Mouse (Mus musculus): ENCODE data around the gene Itgal. TPM values are rescaled to one million over a fixed set of nuclear protein-coding genes. Genes with fewer than 3 reads are reported as not detected.

Itgal gene
- total RNA-seq, 1 experiment: 2.2 TPM

- in situ Hi-C loops (cut with MboI; ENCODE audit: low sequenced_read_pairs in 2 of 2, unreplicated experiment in 2 of 2): no loop called here
- Histone ChIP-seq H3K4me1 (ENCODE audit: control insufficient read depth in 2 of 2, insufficient read depth in 2 of 2, low read length in 2 of 2, poor library complexity in 1 of 2) (peaks cover 0 to 10% of the 10 kb centered on the region in 2 experiments; a peak in 2 of 4 replicates), H3K27ac (ENCODE audit: insufficient read depth, low read depth, low read length, poor library complexity, severe bottlenecking) (peak within 1 kb of the TSS; percentile 56; the same call in 1 of the 2 replicates), H3K9ac (ENCODE audit: insufficient read depth, low read depth, low read length, poor library complexity, severe bottlenecking) (peak within 1 kb of the TSS; percentile 96), H3K4me3 (ENCODE audit: insufficient read depth in 1 of 2, low read depth in 1 of 2, low read length in 2 of 2, poor library complexity in 1 of 2, severe bottlenecking in 1 of 2) (peak within 1 kb of the TSS; percentile 86 to 93), H3K9me3 (ENCODE audit: control insufficient read depth, insufficient read depth, low read depth, low read length) (no peaks in the 10 kb centered on the region), H3K36me3 (ENCODE audit: control insufficient read depth, insufficient read depth, low read length, poor library complexity, severe bottlenecking) (peaks cover 11% of the 10 kb centered on the region)
- TF ChIP-seq CHD2 (IDR thresholded peaks at IDR 0.05; ENCODE audit: low read depth, low read length) (peak; percentile 90), ZC3H11A (IDR thresholded peaks at IDR 0.05; ENCODE audit: borderline replicate concordance, low read depth, low read length) (no peak), HCFC1 (IDR thresholded peaks at IDR 0.05; ENCODE audit: borderline replicate concordance, insufficient read depth, low read length) (peak; percentile 67; the same call in 1 of the 2 replicates), ZNF384 (IDR thresholded peaks at IDR 0.05; ENCODE audit: low read depth, low read length) (no peak), MAFK (IDR thresholded peaks at IDR 0.05; ENCODE audit: insufficient read depth, low read depth, low read length) (no peak)
- DNase-seq (ENCODE audit: low read depth, low spot score): peak; percentile 90
Observed at GRCm38 (mm10) chr7:127273925-127274789, 21.9 kb upstream of the Itgal start, which contains the start of gene Sephs2. Sephs2 (minus strand) TSS chr7:127274055.

DNA sequence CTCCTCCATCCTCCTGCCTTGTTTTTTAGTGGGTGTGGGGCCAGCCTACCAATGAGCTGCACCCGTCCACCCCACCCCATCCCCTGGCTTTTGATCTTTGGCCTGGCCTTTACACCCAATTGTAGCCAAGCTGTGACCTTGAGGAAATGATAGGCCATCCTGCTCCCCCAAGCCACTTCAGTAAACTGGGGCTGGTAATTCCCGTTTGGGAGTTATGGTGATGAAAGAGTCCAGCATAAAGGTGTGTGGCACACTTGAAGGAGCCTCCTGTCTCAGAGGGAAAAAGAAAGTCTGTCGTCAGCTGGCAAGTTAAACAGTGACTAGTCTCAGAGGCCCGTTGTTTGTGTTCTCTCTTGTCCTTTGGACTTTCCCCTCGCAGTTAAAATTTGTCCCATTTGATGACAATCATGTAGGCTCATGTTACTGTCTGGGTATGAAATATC is 19.5 kb upstream of the Itgal start:
- in situ Hi-C loops (cut with MboI; ENCODE audit: low sequenced_read_pairs in 2 of 2, unreplicated experiment in 2 of 2): no loop called here
- Histone ChIP-seq H3K4me3 (ENCODE audit: insufficient read depth in 1 of 2, low read depth in 1 of 2, low read length in 2 of 2, poor library complexity in 1 of 2, severe bottlenecking in 1 of 2) (no peak overlapping the region), H3K36me3 (ENCODE audit: control insufficient read depth, insufficient read depth, low read length, poor library complexity, severe bottlenecking) (peaks cover 7% of the 10 kb centered on the region; the same call in 1 of the 2 replicates), H3K9me3 (ENCODE audit: control insufficient read depth, insufficient read depth, low read depth, low read length) (no peaks in the 10 kb centered on the region), H3K27ac (ENCODE audit: insufficient read depth, low read depth, low read length, poor library complexity, severe bottlenecking) (no peak overlapping the region), H3K9ac (ENCODE audit: insufficient read depth, low read depth, low read length, poor library complexity, severe bottlenecking) (no peak overlapping the region), H3K4me1 (ENCODE audit: control insufficient read depth in 2 of 2, insufficient read depth in 2 of 2, low read length in 2 of 2, poor library complexity in 1 of 2) (peaks cover 0 to 14% of the 10 kb centered on the region in 2 experiments; a peak in 3 of 4 replicates)
- DNase-seq (ENCODE audit: low read depth, low spot score): no peak
- TF ChIP-seq CHD2 (IDR thresholded peaks at IDR 0.05; ENCODE audit: low read depth, low read length) (no peak), MAFK (IDR thresholded peaks at IDR 0.05; ENCODE audit: insufficient read depth, low read depth, low read length) (no peak), ZC3H11A (IDR thresholded peaks at IDR 0.05; ENCODE audit: borderline replicate concordance, low read depth, low read length) (no peak), HCFC1 (IDR thresholded peaks at IDR 0.05; ENCODE audit: borderline replicate concordance, insufficient read depth, low read length) (no peak), ZNF384 (IDR thresholded peaks at IDR 0.05; ENCODE audit: low read depth, low read length) (no peak)

DNA sequence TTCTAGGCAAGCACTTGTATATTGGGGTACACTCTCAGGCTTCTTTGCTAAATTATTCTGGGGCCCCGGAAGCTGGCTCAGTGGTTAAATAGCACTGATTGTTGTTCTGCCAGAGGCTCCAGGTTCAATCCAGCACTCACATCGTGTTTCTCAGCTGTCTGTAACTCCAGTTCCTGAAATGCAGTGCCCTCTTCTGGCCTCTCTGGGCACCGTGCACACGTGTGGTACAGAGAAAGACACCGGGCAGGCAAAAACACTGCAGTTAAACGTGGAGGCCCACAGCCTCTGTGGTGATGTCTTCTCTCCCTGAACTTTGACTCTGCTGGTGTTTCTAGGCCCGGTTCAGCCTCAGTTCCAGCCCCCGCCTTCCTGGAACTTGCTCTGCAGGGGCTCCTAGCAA is 17.7 kb upstream of the Itgal start:
- DNase-seq (ENCODE audit: low read depth, low spot score): no peak
- H3K9me3 ChIP-seq (ENCODE audit: control insufficient read depth, insufficient read depth, low read depth, low read length): no peaks in the 10 kb centered on the region
- no peak overlapping the region for H3K4me3 ChIP-seq (ENCODE audit: insufficient read depth in 1 of 2, low read depth in 1 of 2, low read length in 2 of 2, poor library complexity in 1 of 2, severe bottlenecking in 1 of 2)
- 0 out of 2 replicates have a peak, but pooled peaks have one; percentile 1 for TF ChIP-seq ZC3H11A (IDR thresholded peaks at IDR 0.05; ENCODE audit: borderline replicate concordance, low read depth, low read length)
- TF ChIP-seq MAFK (IDR thresholded peaks at IDR 0.05; ENCODE audit: insufficient read depth, low read depth, low read length): no peak
- peaks cover 0 to 14% of the 10 kb centered on the region in 2 experiments; a peak in 3 of 4 replicates for H3K4me1 ChIP-seq (ENCODE audit: control insufficient read depth in 2 of 2, insufficient read depth in 2 of 2, low read length in 2 of 2, poor library complexity in 1 of 2)
- H3K9ac ChIP-seq (ENCODE audit: insufficient read depth, low read depth, low read length, poor library complexity, severe bottlenecking): peak overlapping the region; percentile 36
- no peaks in the 10 kb centered on the region for H3K36me3 ChIP-seq (ENCODE audit: control insufficient read depth, insufficient read depth, low read length, poor library complexity, severe bottlenecking)
- in situ Hi-C loops (cut with MboI; ENCODE audit: low sequenced_read_pairs in 2 of 2, unreplicated experiment in 2 of 2): no loop called here
- H3K27ac ChIP-seq (ENCODE audit: insufficient read depth, low read depth, low read length, poor library complexity, severe bottlenecking): no peak overlapping the region

- peaks cover 0 to 14% of the 10 kb centered on the region in 2 experiments for H3K4me1 ChIP-seq (ENCODE audit: control insufficient read depth in 2 of 2, insufficient read depth in 2 of 2, low read length in 2 of 2, poor library complexity in 1 of 2)
- H3K9ac ChIP-seq (ENCODE audit: insufficient read depth, low read depth, low read length, poor library complexity, severe bottlenecking): no peak overlapping the region
- in situ Hi-C loops (cut with MboI; ENCODE audit: low sequenced_read_pairs in 2 of 2, unreplicated experiment in 2 of 2): no loop called here
- H3K27ac ChIP-seq (ENCODE audit: insufficient read depth, low read depth, low read length, poor library complexity, severe bottlenecking): no peak overlapping the region
- H3K9me3 ChIP-seq (ENCODE audit: control insufficient read depth, insufficient read depth, low read depth, low read length): no peaks in the 10 kb centered on the region
- H3K36me3 ChIP-seq (ENCODE audit: control insufficient read depth, insufficient read depth, low read length, poor library complexity, severe bottlenecking): no peaks in the 10 kb centered on the region
- no peak for DNase-seq (ENCODE audit: low read depth, low spot score)
- H3K4me3 ChIP-seq (ENCODE audit: insufficient read depth in 1 of 2, low read depth in 1 of 2, low read length in 2 of 2, poor library complexity in 1 of 2, severe bottlenecking in 1 of 2): no peak overlapping the region
- no peak for TF ChIP-seq ZC3H11A (IDR thresholded peaks at IDR 0.05; ENCODE audit: borderline replicate concordance, low read depth, low read length)
- no peak for TF ChIP-seq CHD2 (IDR thresholded peaks at IDR 0.05; ENCODE audit: low read depth, low read length)
- no peak for TF ChIP-seq HCFC1 (IDR thresholded peaks at IDR 0.05; ENCODE audit: borderline replicate concordance, insufficient read depth, low read length)
- TF ChIP-seq ZNF384 (IDR thresholded peaks at IDR 0.05; ENCODE audit: low read depth, low read length): no peak
- no peak for TF ChIP-seq MAFK (IDR thresholded peaks at IDR 0.05; ENCODE audit: insufficient read depth, low read depth, low read length)
Observed at GRCm38 (mm10) chr7:127280092-127280491, 16.0 kb upstream of the Itgal start.

Data from ES-E14 (cell line).